Mouse (Mus musculus) left cerebral cortex, postnatal 14 days (tissue): ENCODE measurements around the gene Gm3646. TPM values are rescaled to one million over a fixed set of nuclear protein-coding genes. Genes with fewer than 3 reads are reported as not detected.

Experiments used
- DNase-seq, 2 experiments: peaks; one replicate each; pipeline ENCODE4 v3.0.0; 2021 to 2022; ENCODE audit warnings: low spot score in 2 of 2, mixed read lengths in 1 of 2
- intact Hi-C: fragments of 180-260 bp; cut with DNase I; formaldehyde crosslinking; loops from one replicate; pipeline ENCODE4 v1.15.1; 2025
- total RNA-seq, 2 experiments: library from RNA; stranded (reverse); gene quantifications; 2 replicates each; pipeline ENCODE4 v1.2.3; 2021

Gm3646 gene
- total RNA-seq, 2 experiments from 2014 or later, result not detected

GRCm38 (mm10) chr1:39796765-39797164, 8.4 kb downstream of the Gm3646 start:
- DNase-seq, result no peak
- intact Hi-C loops, result no loop called here

- DNase-seq, result no peak
- intact Hi-C loops, result no loop called here
These were observed 20.5 kb downstream of the Gm3646 start for GRCm38 (mm10) chr1:39784632-39785031.

GRCm38 (mm10) chr1:39781835-39782234, 23.3 kb downstream of the Gm3646 start:
- intact Hi-C loops, result no loop called here
- DNase-seq, result no peak

- intact Hi-C loops, result no loop called here
- no peak for DNase-seq
These were observed 25.8 kb downstream of the Gm3646 start for GRCm38 (mm10) chr1:39779111-39779980.

- DNase-seq, result peak in 1 of 2 experiments; percentile 31
- intact Hi-C loops, result no loop called here
These were observed 31.0 kb downstream of the Gm3646 start for GRCm38 (mm10) chr1:39773991-39774729.

GRCm38 (mm10) chr1:39773551-39773950, 31.6 kb downstream of the Gm3646 start:
- intact Hi-C loops, result no loop called here
- no peak for DNase-seq

GRCm38 (mm10) chr1:39772401-39773095, 32.6 kb downstream of the Gm3646 start:
- intact Hi-C loops, result no loop called here
- no peak for DNase-seq

GRCm38 (mm10) chr1:39770436-39770835, 34.7 kb downstream of the Gm3646 start:
- intact Hi-C loops, result no loop called here
- no peak for DNase-seq

GRCm38 (mm10) chr1:39768017-39768416, 37.1 kb downstream of the Gm3646 start:
- DNase-seq, result no peak
- intact Hi-C loops, result no loop called here

GRCm38 (mm10) chr1:39765854-39766493, 39.2 kb downstream of the Gm3646 start:
- DNase-seq, result no peak
- intact Hi-C loops, result no loop called here

- DNase-seq, result peak; percentile 83 to 95
- intact Hi-C loops, result loop anchor here (5.0 kb wide), 2 partner anchors 140 to 215 kb away; partner anchors contain the start of gene Map4k4
These were observed 43.1 kb downstream of the Gm3646 start for GRCm38 (mm10) chr1:39762025-39762370.

GRCm38 (mm10) chr1:39761211-39762024, 43.7 kb downstream of the Gm3646 start:
- intact Hi-C loops, result loop anchor here (5.0 kb wide), 2 partner anchors 141 to 216 kb away; partner anchors contain the start of gene Map4k4
- peak; percentile 65 to 76 for DNase-seq

- intact Hi-C loops, result loop anchor here (5.0 kb wide), 2 partner anchors 142 to 217 kb away; partner anchors contain the start of gene Map4k4
- DNase-seq, result no peak
These were observed 44.9 kb downstream of the Gm3646 start for GRCm38 (mm10) chr1:39760181-39760715.

GRCm38 (mm10) chr1:39759231-39760175, 45.6 kb downstream of the Gm3646 start:
- intact Hi-C loops, result loop anchor here (5.0 kb wide), 2 partner anchors 143 to 218 kb away; partner anchors contain the start of gene Map4k4
- DNase-seq, result no peak

GRCm38 (mm10) chr1:39758244-39758643, 46.9 kb downstream of the Gm3646 start:
- DNase-seq, result no peak
- intact Hi-C loops, result no loop called here

- intact Hi-C loops, result no loop called here
- no peak for DNase-seq
These were observed 48.2 kb downstream of the Gm3646 start for GRCm38 (mm10) chr1:39756952-39757351.
